ENCODE assay signal across 23 mouse cellular contexts in genomic region chr11:77369188-77369840, GRCm38 (mm10).
DNase-seq lines count a peak whose midpoint lies in the region; ATAC-seq lines count a peak whose summit lies in the region.
"Had no signal": no experiment of that assay in that cellular context is flagged by ENCODE, and none has a peak within 500 bp of the region (broad histone marks: within the 10 kb centered on the region; RNA-seq: fewer than 3 reads in every experiment).

No protein-coding gene starts in this region.

- no peak for DNase-seq in heart, adult 8-10 months (ENCODE audit: low spot score)
- DNase-seq in lung, postnatal 10 days = no peak
- DNase-seq in cerebellum, adult 18-20 months = no peak
- DNase-seq: adrenal gland, postnatal 10 days; B cell, adult 2 months; cerebellum, adult 8-10 months; kidney, adult 2 months; left cerebral cortex, postnatal 4 days; thymus, adult 2 months had no signal

- no peaks in the 10 kb centered on the region for H3K27me3 ChIP-seq in heart, embryonic 11.5 days (ENCODE audit: control insufficient read depth, insufficient read depth, low read length)
- H3K27me3 ChIP-seq in lung, embryonic 15.5 days = no peaks in the 10 kb centered on the region
- no peaks in the 10 kb centered on the region for H3K27me3 ChIP-seq in heart, embryonic 16.5 days (ENCODE audit: control insufficient read depth, insufficient read depth, low read length)
- no peaks in the 10 kb centered on the region for H3K27me3 ChIP-seq in stomach, embryonic 16.5 days (ENCODE audit: control insufficient read depth, insufficient read depth, low read length)
- H3K27me3 ChIP-seq: CH12.LX; limb, embryonic 15.5 days; stomach, embryonic 15.5 days had no signal

- ATAC-seq in heart, embryonic 11.5 days (replicated peaks; ENCODE audit: insufficient number of reproducible peaks, low FRiP score, low TSS enrichment) = no peak
- no peak for ATAC-seq in lung, embryonic 15.5 days (ENCODE audit: borderline replicate concordance, extremely low read depth, low FRiP score, low TSS enrichment)
- no peak for ATAC-seq in heart, embryonic 16.5 days (replicated peaks; ENCODE audit: extremely low read depth, insufficient read depth, low FRiP score)
- ATAC-seq in stomach, embryonic 16.5 days (ENCODE audit: insufficient read depth, low FRiP score) = no peak
- ATAC-seq: forebrain, embryonic 14.5 days; midbrain, embryonic 16.5 days had no signal

- no peak overlapping the region for H3K4me2 ChIP-seq in heart, embryonic 11.5 days
- peak overlapping the region; percentile 23; the same call in 1 of the 2 replicates for H3K4me2 ChIP-seq in lung, embryonic 15.5 days
- no peak overlapping the region for H3K4me2 ChIP-seq in heart, embryonic 16.5 days (ENCODE audit: low read depth, low read length)
- no peak overlapping the region for H3K4me2 ChIP-seq in stomach, embryonic 16.5 days (ENCODE audit: low read depth, low read length)
- H3K4me2 ChIP-seq: hindbrain, embryonic 14.5 days; limb, embryonic 15.5 days; stomach, embryonic 15.5 days had no signal

- no peak overlapping the region for H3K9ac ChIP-seq in heart, embryonic 11.5 days (ENCODE audit: low read depth, low read length)
- no peak overlapping the region for H3K9ac ChIP-seq in lung, embryonic 15.5 days
- no peak overlapping the region for H3K9ac ChIP-seq in heart, embryonic 16.5 days (ENCODE audit: low read length)
- H3K9ac ChIP-seq in stomach, embryonic 16.5 days (ENCODE audit: low read length) = no peak overlapping the region
- H3K9ac ChIP-seq: hindbrain, embryonic 14.5 days; limb, embryonic 15.5 days; liver, embryonic 14.5 days; stomach, embryonic 15.5 days had no signal

- H3K9me3 ChIP-seq in heart, embryonic 11.5 days (replicated peaks; ENCODE audit: control insufficient read depth, low read length) = no peaks in the 10 kb centered on the region
- H3K9me3 ChIP-seq in lung, embryonic 15.5 days = no peaks in the 10 kb centered on the region
- H3K9me3 ChIP-seq in heart, embryonic 16.5 days (replicated peaks; ENCODE audit: control insufficient read depth, low read length) = no peaks in the 10 kb centered on the region
- H3K9me3 ChIP-seq in stomach, embryonic 16.5 days (replicated peaks; ENCODE audit: control insufficient read depth, low read length) = no peaks in the 10 kb centered on the region
- H3K9me3 ChIP-seq: G1E; limb, embryonic 15.5 days; midbrain, embryonic 10.5 days; stomach, embryonic 15.5 days had no signal

- no peaks in the 10 kb centered on the region for H3K36me3 ChIP-seq in heart, embryonic 11.5 days (ENCODE audit: control insufficient read depth, insufficient read depth, low read length)
- H3K36me3 ChIP-seq in lung, embryonic 15.5 days = no peaks in the 10 kb centered on the region
- H3K36me3 ChIP-seq in heart, embryonic 16.5 days (ENCODE audit: control insufficient read depth, insufficient read depth) = no peaks in the 10 kb centered on the region
- H3K36me3 ChIP-seq in stomach, embryonic 16.5 days (ENCODE audit: control insufficient read depth, insufficient read depth, low read length) = no peaks in the 10 kb centered on the region
- H3K36me3 ChIP-seq: G1E; limb, embryonic 15.5 days; midbrain, embryonic 10.5 days; stomach, embryonic 15.5 days had no signal

- peaks cover 32% of the 10 kb centered on the region for H3K4me1 ChIP-seq in heart, embryonic 11.5 days (ENCODE audit: control insufficient read depth, insufficient read depth, low read length)
- peaks cover 34% of the 10 kb centered on the region for H3K4me1 ChIP-seq in lung, embryonic 15.5 days
- H3K4me1 ChIP-seq in heart, embryonic 16.5 days (ENCODE audit: control insufficient read depth, insufficient read depth, low read length) = peaks cover 48% of the 10 kb centered on the region
- H3K4me1 ChIP-seq in stomach, embryonic 16.5 days (ENCODE audit: control insufficient read depth, insufficient read depth, low read length) = peaks cover 15% of the 10 kb centered on the region
- H3K4me1 ChIP-seq: midbrain, embryonic 10.5 days; stomach, embryonic 15.5 days had no signal

- H3K27ac ChIP-seq in heart, embryonic 11.5 days (ENCODE audit: low read depth, low read length) = peak overlapping the region; percentile 10; the same call in 1 of the 2 replicates
- H3K27ac ChIP-seq in lung, embryonic 15.5 days = peak overlapping the region; percentile 86
- peak overlapping the region; percentile 57; the same call in 1 of the 2 replicates for H3K27ac ChIP-seq in heart, embryonic 16.5 days (ENCODE audit: low read length)
- peak overlapping the region; percentile 23; the same call in 1 of the 2 replicates for H3K27ac ChIP-seq in stomach, embryonic 16.5 days (ENCODE audit: low read length)
- H3K27ac ChIP-seq: hindbrain, embryonic 14.5 days; kidney, postnatal 0 days; limb, embryonic 15.5 days; liver, embryonic 14.5 days; midbrain, embryonic 10.5 days; stomach, embryonic 15.5 days had no signal

- H3K4me3 ChIP-seq in heart, embryonic 11.5 days (ENCODE audit: low read depth, low read length) = no peak overlapping the region
- no peak overlapping the region for H3K4me3 ChIP-seq in lung, embryonic 15.5 days
- no peak overlapping the region for H3K4me3 ChIP-seq in heart, embryonic 16.5 days (ENCODE audit: low read length)
- no peak overlapping the region for H3K4me3 ChIP-seq in stomach, embryonic 16.5 days (replicated peaks; ENCODE audit: low read length)
- H3K4me3 ChIP-seq: limb, embryonic 15.5 days; midbrain, embryonic 10.5 days; stomach, embryonic 15.5 days had no signal

- 49% methylated on average over 2 of the region's 2 CpGs for WGBS in heart, embryonic 11.5 days (ENCODE audit: insufficient replicate concordance)
- WGBS in lung, embryonic 15.5 days = 43% methylated on average over 2 of the region's 2 CpGs
- WGBS in heart, embryonic 16.5 days = 43% methylated on average over 2 of the region's 2 CpGs
- 49% methylated on average over 2 of the region's 2 CpGs for WGBS in stomach, embryonic 16.5 days

Comparison
In these comparisons a context has a peak if more than half of its experiments do, and no peak if none do; other contexts are left out.
1. H3K27ac ChIP-seq: peak in every context shown above with its lines; median percentile 86 in lung, embryonic 15.5 days; 57 in heart, embryonic 16.5 days; 23 in stomach, embryonic 16.5 days; 10 in heart, embryonic 11.5 days.